In genomic region chr16:33687724-33688123, GRCm38 (mm10) we compare ENCODE assay signal across 8 mouse cellular contexts. TPM values are rescaled to one million over a fixed set of nuclear protein-coding genes. Genes with fewer than 3 reads are reported as not detected.
DNase-seq lines count a peak whose midpoint lies in the region; ATAC-seq and TF ChIP-seq lines count a peak whose summit lies in the region.

No protein-coding gene starts in this region.

- no peaks in the 10 kb centered on the region for H3K9me3 ChIP-seq in heart, embryonic 11.5 days (replicated peaks; ENCODE audit: control insufficient read depth, low read length)
- no peaks in the 10 kb centered on the region for H3K9me3 ChIP-seq in hindbrain, embryonic 14.5 days (ENCODE audit: control insufficient read depth, low read length)

- H3K4me2 ChIP-seq in heart, embryonic 11.5 days, result peak overlapping the region; percentile 87
- peak overlapping the region; percentile 96 for H3K4me2 ChIP-seq in hindbrain, embryonic 14.5 days (replicated peaks)
- H3K4me2 ChIP-seq in myocyte (ENCODE audit: low read depth), result peak overlapping the region; percentile 98

- TF ChIP-seq POLR2A in myocyte (IDR thresholded peaks at IDR 0.05; ENCODE audit: insufficient read length, low read depth), result no peak

- H3ac ChIP-seq in myocyte (ENCODE audit: control insufficient read depth, insufficient read length), result no peak overlapping the region

- 60% methylated on average over 3 of the region's 3 CpGs for WGBS in heart, embryonic 11.5 days (ENCODE audit: insufficient replicate concordance)
- WGBS in hindbrain, embryonic 14.5 days, result 69% methylated on average over 3 of the region's 3 CpGs

- DNase-seq in heart, adult 11 months, result no peak
- DNase-seq in CD4-positive, CD25-positive, alpha-beta regulatory T cell, adult 2 months (ENCODE audit: low read depth, low spot score), result peak; percentile 71
- DNase-seq in hindbrain, embryonic 14.5 days (ENCODE audit: low spot score), result no peak
- no peak for DNase-seq in layer of hippocampus, postnatal 10 days (ENCODE audit: low spot score in 2 of 2)
- DNase-seq in left cerebral cortex, adult 9 months (ENCODE audit: low spot score in 2 of 2), result no peak
- no peak for DNase-seq in spleen, postnatal 4 days (ENCODE audit: low spot score in 2 of 2)

- peaks cover 41% of the 10 kb centered on the region for H3K4me1 ChIP-seq in heart, embryonic 11.5 days (ENCODE audit: control insufficient read depth, insufficient read depth, low read length)
- H3K4me1 ChIP-seq in hindbrain, embryonic 14.5 days (replicated peaks; ENCODE audit: control insufficient read depth, insufficient read depth, low read length), result peaks cover 12% of the 10 kb centered on the region; the same call in 1 of the 2 replicates

- H3K36me3 ChIP-seq in heart, embryonic 11.5 days (ENCODE audit: control insufficient read depth, insufficient read depth, low read length), result no peaks in the 10 kb centered on the region
- H3K36me3 ChIP-seq in hindbrain, embryonic 14.5 days (replicated peaks; ENCODE audit: control insufficient read depth, insufficient read depth), result no peaks in the 10 kb centered on the region
- H3K36me3 ChIP-seq in myocyte (ENCODE audit: control insufficient read depth, insufficient read depth), result no peaks in the 10 kb centered on the region

- H3K27ac ChIP-seq in heart, embryonic 11.5 days (ENCODE audit: low read depth, low read length), result no peak overlapping the region
- H3K27ac ChIP-seq in hindbrain, embryonic 14.5 days, result no peak overlapping the region

- no peak for ATAC-seq in heart, embryonic 11.5 days (replicated peaks; ENCODE audit: insufficient number of reproducible peaks, low FRiP score, low TSS enrichment)
- no peak for ATAC-seq in hindbrain, embryonic 14.5 days (ENCODE audit: low FRiP score)

- H3K4me3 ChIP-seq in heart, embryonic 11.5 days (ENCODE audit: low read depth, low read length), result peak overlapping the region; percentile 94; the same call in 1 of the 2 replicates
- H3K4me3 ChIP-seq in hindbrain, embryonic 14.5 days (replicated peaks; ENCODE audit: low read length), result no peak overlapping the region
- H3K4me3 ChIP-seq in myocyte, result peak overlapping the region; percentile 52

- peaks cover 74% of the 10 kb centered on the region for H3K79me2 ChIP-seq in myocyte (ENCODE audit: control insufficient read depth, insufficient read depth)

- H3K27me3 ChIP-seq in heart, embryonic 11.5 days (ENCODE audit: control insufficient read depth, insufficient read depth, low read length), result no peaks in the 10 kb centered on the region
- no peaks in the 10 kb centered on the region for H3K27me3 ChIP-seq in hindbrain, embryonic 14.5 days (ENCODE audit: control insufficient read depth, insufficient read depth, low read length)
- no peaks in the 10 kb centered on the region for H3K27me3 ChIP-seq in myocyte (ENCODE audit: control insufficient read depth, insufficient read depth, insufficient read length)

- no peak overlapping the region for H3K9ac ChIP-seq in heart, embryonic 11.5 days (ENCODE audit: low read depth, low read length)
- H3K9ac ChIP-seq in hindbrain, embryonic 14.5 days, result no peak overlapping the region

TF ChIP-seq in myocyte, 11 proteins besides CTCF, POLR2A, EP300 and RAD21:
- peak in 1 of 3 experiments; percentile 33 for TF ChIP-seq MYOG (IDR thresholded peaks at IDR 0.05; ENCODE audit: control insufficient read depth in 1 of 3, insufficient read depth in 1 of 3, insufficient read length in 2 of 3, low read depth in 2 of 3)
- TF ChIP-seq TCF12 (IDR thresholded peaks at IDR 0.05; ENCODE audit: insufficient read depth, poor library complexity, severe bottlenecking), result no peak
- TF ChIP-seq MYOD1 (IDR thresholded peaks at IDR 0.05; ENCODE audit: control insufficient read depth in 1 of 3, insufficient read length in 2 of 3, low read depth in 2 of 3), result no peak

RNA-seq across cellular contexts. Expression of gene Heg1, which starts 3.6 kb away (rescaled TPM):
- 31.3 and 37.2 TPM in 2 replicates for polyA plus RNA-seq in heart, embryonic 11.5 days (2014; fragmentation: Nextera tagmentation; extraction: Ambion mirVana)
- polyA plus RNA-seq in hindbrain, embryonic 14.5 days (2014; fragmentation: Nextera tagmentation; extraction: Ambion mirVana), result 10.7 and 11.2 TPM in 2 replicates
- 28.3 TPM for polyA plus RNA-seq in myocyte (2012; fragmentation: generic; extraction: Trizol)
- 10 to 100 TPM; 31.9 to 32.4 TPM for total RNA-seq in layer of hippocampus, postnatal 10 days (2021)
